Mouse (Mus musculus) midbrain, embryonic 13.5 days (tissue): Measurements from ENCODE around the gene Hibadh. TPM values are rescaled to one million over a fixed set of nuclear protein-coding genes. Genes with fewer than 3 reads are reported as not detected.
"Not testable (repeated sequence)": the region's sequence is repeated elsewhere in the genome, so short reads cannot be mapped to it uniquely, and the experiment has no call there.

Experiments used
- ATAC-seq: fragments of 200-750 bp; cut with Nextera tagmentation; 2 replicates; pipeline ENCODE4 v1.8.0; 2017; ENCODE audit warnings: mild to moderate bottlenecking, moderate TSS enrichment, moderate library complexity
- H3K27ac ChIP-seq: fragments of 300-500 bp; sonication (generic); 2 replicates; pipeline ENCODE4 v1.5.1; 2015; ENCODE audit warnings: inconsistent platforms, mild to moderate bottlenecking, moderate library complexity
- H3K27me3 ChIP-seq: fragments of 300-500 bp; sonication (generic); 2 replicates; pipeline ENCODE4 v1.6.1; 2015; ENCODE audit warnings: mild to moderate bottlenecking, inconsistent platforms
- H3K36me3 ChIP-seq: fragments of 300-500 bp; sonication (generic); 2 replicates; pipeline ENCODE4 v1.6.1; 2015; ENCODE audit warnings: mild to moderate bottlenecking, inconsistent platforms
- H3K4me1 ChIP-seq: fragments of 300-500 bp; sonication (generic); replicated peaks from 2 replicates; pipeline ENCODE4 v1.6.1; 2015; ENCODE audit warnings: inconsistent platforms
- H3K4me2 ChIP-seq: fragments of 300-500 bp; sonication (generic); replicated peaks from 2 replicates; pipeline ENCODE4 v1.6.1; 2015; ENCODE audit warnings: moderate library complexity, mild to moderate bottlenecking, inconsistent platforms
- H3K4me3 ChIP-seq: fragments of 300-500 bp; sonication (generic); replicated peaks from 2 replicates; pipeline ENCODE4 v1.5.1; 2015; ENCODE audit warnings: mild to moderate bottlenecking, inconsistent platforms
- H3K9ac ChIP-seq: fragments of 300-500 bp; sonication (generic); replicated peaks from 2 replicates; pipeline ENCODE4 v1.6.1; 2015; ENCODE audit warnings: mild to moderate bottlenecking, inconsistent platforms
- H3K9me3 ChIP-seq: fragments of 300-500 bp; sonication (generic); 2 replicates; pipeline ENCODE4 v1.6.1; 2016; ENCODE audit warnings: mild to moderate bottlenecking, inconsistent platforms
- WGBS: fragments of 180-500 bp; shearing (Covaris S2); methylation state at CpG from one replicate; pipeline ENCODE4 v1.1.7; 2015; 5-methylcytosine and 5-hydroxymethylcytosine counted together
- polyA plus RNA-seq: library from polyadenylated mRNA; unstranded; fragments of >200 nt; fragmentation: Nextera tagmentation; extraction: Ambion mirVana; gene quantifications from 2 replicates; pipeline ENCODE4 v1.2.1, GENCODE M21; 2015

Hibadh gene
- polyA plus RNA-seq: 54.1 and 55.0 TPM in 2 replicates

- H3K4me2 ChIP-seq: peak within 1 kb of the TSS; percentile 70
- no peaks in the 10 kb centered on the region for H3K36me3 ChIP-seq
- H3K27ac ChIP-seq: peak within 1 kb of the TSS; percentile 51
- peaks cover 14% of the 10 kb centered on the region for H3K4me1 ChIP-seq
- ATAC-seq: peak; percentile 100
- no peaks in the 10 kb centered on the region for H3K27me3 ChIP-seq
- under 1% methylated on average over 34 of the region's 34 CpGs for WGBS
- H3K9me3 ChIP-seq: no peaks in the 10 kb centered on the region
- peak within 1 kb of the TSS; percentile 76 for H3K9ac ChIP-seq
- peak within 1 kb of the TSS; percentile 65 for H3K4me3 ChIP-seq
These were observed at the start of gene Hibadh for GRCm38 (mm10) chr6:52640224-52640712. Gene Hibadh, minus strand, starts transcription at chr6:52640389.

- no peak overlapping the region for H3K4me2 ChIP-seq
- no peaks in the 10 kb centered on the region for H3K36me3 ChIP-seq
- WGBS: 71% methylated on average over 5 of the region's 5 CpGs
- H3K9me3 ChIP-seq: no peaks in the 10 kb centered on the region
- H3K4me1 ChIP-seq: no peaks in the 10 kb centered on the region
- no peaks in the 10 kb centered on the region for H3K27me3 ChIP-seq
- no peak overlapping the region for H3K4me3 ChIP-seq
- no peak overlapping the region for H3K27ac ChIP-seq
- no peak for ATAC-seq
- H3K9ac ChIP-seq: no peak overlapping the region
These were observed 46.8 kb upstream of the Hibadh start for GRCm38 (mm10) chr6:52686901-52687500.

DNA sequence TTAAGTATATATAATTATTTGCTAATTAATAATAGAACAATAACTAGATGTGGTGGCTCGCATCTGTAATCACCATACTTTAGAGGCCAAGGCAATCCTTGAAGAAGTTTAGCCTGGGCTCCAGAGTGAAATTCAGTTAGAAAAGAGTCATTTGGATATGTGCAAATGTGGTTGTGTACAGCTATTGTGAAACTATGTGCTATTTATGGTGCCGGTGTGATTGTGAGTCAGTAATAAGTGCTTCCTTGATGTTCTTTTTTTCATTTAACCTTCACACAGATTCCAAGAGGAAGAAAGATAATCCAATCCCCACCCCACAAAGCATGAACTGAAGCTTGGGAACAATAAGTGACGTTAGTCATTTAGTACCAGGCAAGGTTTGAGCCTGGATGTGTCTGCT is 42.4 kb upstream of the Hibadh start:
- Histone ChIP-seq H3K4me1 (no peaks in the 10 kb centered on the region), H3K27me3 (no peaks in the 10 kb centered on the region), H3K27ac (no peak overlapping the region), H3K36me3 (no peaks in the 10 kb centered on the region), H3K9me3 (no peaks in the 10 kb centered on the region), H3K4me3 (no peak overlapping the region), H3K9ac (no peak overlapping the region), H3K4me2 (no peak overlapping the region)
- ATAC-seq: no peak
- WGBS: 88% methylated on average over 3 of the region's 3 CpGs

DNA sequence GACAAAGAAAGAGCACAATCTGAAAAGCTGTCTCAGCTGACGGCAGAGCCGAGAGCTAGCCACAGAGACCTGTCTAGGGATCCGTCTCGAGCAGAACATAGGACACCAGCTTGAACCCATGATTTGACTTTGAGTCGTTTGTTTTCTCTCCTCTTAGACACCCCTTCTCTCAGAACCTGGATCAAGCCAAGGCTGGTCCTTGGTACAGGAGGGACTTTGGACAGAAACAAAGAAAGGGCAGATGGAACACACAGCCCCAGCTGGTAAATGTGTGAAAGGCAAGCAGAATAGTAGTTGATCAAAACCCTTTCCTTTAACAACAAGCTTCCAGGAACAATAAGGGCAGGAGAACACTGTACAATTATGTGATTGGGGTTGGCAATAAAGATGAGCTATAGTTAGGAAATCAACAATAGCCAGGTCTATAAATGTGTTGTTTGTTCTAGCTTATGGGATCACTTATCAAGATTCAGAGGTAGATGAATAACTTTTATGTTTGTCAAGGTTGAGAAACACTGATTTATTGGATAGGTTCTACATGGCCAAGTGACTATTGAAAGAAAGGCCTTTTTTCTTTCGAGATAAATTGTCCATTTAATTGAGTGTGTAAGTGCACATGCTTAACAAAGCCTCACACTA is 41.8 kb upstream of the Hibadh start:
- Histone ChIP-seq H3K9ac (no peak overlapping the region), H3K4me1 (no peaks in the 10 kb centered on the region), H3K9me3 (no peaks in the 10 kb centered on the region), H3K27ac (no peak overlapping the region), H3K36me3 (no peaks in the 10 kb centered on the region), H3K4me2 (no peak overlapping the region), H3K4me3 (no peak overlapping the region), H3K27me3 (no peaks in the 10 kb centered on the region)
- no peak for ATAC-seq
- 80% methylated on average over 6 of the region's 6 CpGs for WGBS

DNA sequence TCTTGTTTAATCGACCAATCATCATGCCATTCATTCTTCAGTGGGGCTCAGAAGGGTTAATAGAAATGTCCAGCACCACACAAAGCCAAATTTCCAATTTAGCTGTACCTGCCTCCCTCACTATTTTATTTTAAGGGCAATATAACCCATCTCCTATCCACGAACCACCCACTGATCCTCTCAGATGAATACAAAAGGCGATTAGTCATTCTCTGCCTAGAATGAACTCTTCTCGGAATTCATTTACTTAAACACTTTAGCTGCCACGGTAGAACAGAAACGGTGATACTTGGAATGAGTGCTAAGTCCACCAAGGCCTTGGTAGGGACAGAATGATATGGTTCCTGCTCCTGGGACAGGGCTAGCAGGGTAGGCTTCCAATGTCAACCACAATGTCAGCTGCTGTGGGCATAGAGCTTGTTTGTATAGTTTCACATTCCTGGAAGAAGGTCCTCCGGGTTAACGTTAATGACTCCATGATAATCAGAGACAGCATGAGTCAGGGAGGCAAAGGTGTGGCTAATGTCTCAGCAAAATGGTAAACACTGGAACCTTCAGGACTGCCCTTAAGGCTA is 40.4 kb upstream of the Hibadh start:
- Histone ChIP-seq H3K9ac (no peak overlapping the region), H3K4me2 (no peak overlapping the region), H3K9me3 (no peaks in the 10 kb centered on the region), H3K4me3 (no peak overlapping the region), H3K36me3 (no peaks in the 10 kb centered on the region), H3K27me3 (no peaks in the 10 kb centered on the region), H3K4me1 (no peaks in the 10 kb centered on the region), H3K27ac (no peak overlapping the region)
- WGBS: 60% methylated on average over 8 of the region's 8 CpGs
- ATAC-seq: no peak

DNA sequence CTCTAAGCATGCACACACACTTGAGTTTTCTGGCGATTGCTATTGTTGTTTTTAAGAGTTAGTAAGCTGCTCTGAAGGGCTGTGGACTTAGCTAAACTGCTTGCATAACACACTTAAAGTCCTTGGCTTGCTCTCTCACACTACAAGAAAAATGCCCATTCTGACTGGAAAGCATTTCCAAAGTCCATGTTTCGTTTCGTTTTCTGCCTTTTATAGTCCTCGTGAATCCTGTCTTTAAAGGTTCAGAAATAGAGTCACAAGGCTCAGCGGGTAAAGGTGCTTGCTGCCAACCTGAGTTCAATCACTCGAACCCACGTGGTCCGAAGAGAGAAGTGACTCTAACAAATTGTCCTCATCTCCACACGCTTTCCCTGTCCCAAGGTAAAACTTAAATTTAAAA is 39.4 kb upstream of the Hibadh start:
- Histone ChIP-seq H3K4me3 (no peak overlapping the region), H3K27ac (no peak overlapping the region), H3K36me3 (no peaks in the 10 kb centered on the region), H3K4me1 (no peaks in the 10 kb centered on the region), H3K27me3 (no peaks in the 10 kb centered on the region), H3K9ac (no peak overlapping the region), H3K9me3 (no peaks in the 10 kb centered on the region), H3K4me2 (no peak overlapping the region)
- WGBS: 86% methylated on average over 9 of the region's 9 CpGs
- ATAC-seq: no peak

DNA sequence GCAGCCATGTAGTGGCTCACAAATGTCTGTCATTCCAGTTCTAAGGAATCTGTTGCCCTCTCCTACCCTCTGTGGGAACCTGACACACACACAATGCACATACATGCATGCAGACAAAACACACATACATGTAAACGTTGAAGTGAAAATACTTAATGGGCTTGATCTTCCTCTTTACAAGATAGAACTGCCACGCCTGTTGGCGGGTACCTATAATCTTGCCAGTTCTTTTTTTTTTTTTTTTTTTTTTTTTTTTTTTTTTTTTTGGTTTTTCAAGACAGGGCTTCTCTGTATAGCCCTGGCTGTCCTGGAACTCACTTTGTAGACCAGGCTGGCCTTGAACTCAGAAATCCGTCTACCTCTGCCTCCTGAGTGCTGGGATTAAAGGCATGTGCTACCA is 37.3 kb upstream of the Hibadh start:
- not testable (repeated sequence) for H3K4me1 ChIP-seq, H3K9ac ChIP-seq, ATAC-seq, H3K27ac ChIP-seq, H3K9me3 ChIP-seq, H3K4me3 ChIP-seq, H3K36me3 ChIP-seq, H3K4me2 ChIP-seq, H3K27me3 ChIP-seq
- 85% methylated on average over 4 of the region's 4 CpGs for WGBS

GRCm38 (mm10) chr6:52675222-52675921 is 35.2 kb upstream of the Hibadh start:
- 73% methylated on average over 4 of the region's 4 CpGs for WGBS

GRCm38 (mm10) chr6:52674541-52674940 is 34.4 kb upstream of the Hibadh start:
- Histone ChIP-seq H3K36me3 (no peaks in the 10 kb centered on the region), H3K27me3 (no peaks in the 10 kb centered on the region), H3K4me1 (no peaks in the 10 kb centered on the region), H3K4me3 (no peak overlapping the region), H3K4me2 (no peak overlapping the region), H3K9ac (no peak overlapping the region), H3K27ac (no peak overlapping the region), H3K9me3 (no peaks in the 10 kb centered on the region)
- WGBS: 82% methylated on average over 12 of the region's 12 CpGs
- no peak for ATAC-seq

More at GRCm38 (mm10) chr6:52675222-52675921, 35.2 kb upstream of the Hibadh start:
- no peak for ATAC-seq
- Histone ChIP-seq H3K36me3 (no peaks in the 10 kb centered on the region), H3K4me1 (no peaks in the 10 kb centered on the region), H3K27me3 (no peaks in the 10 kb centered on the region), H3K4me3 (no peak overlapping the region), H3K9me3 (no peaks in the 10 kb centered on the region), H3K9ac (no peak overlapping the region), H3K4me2 (no peak overlapping the region), H3K27ac (no peak overlapping the region)

DNA sequence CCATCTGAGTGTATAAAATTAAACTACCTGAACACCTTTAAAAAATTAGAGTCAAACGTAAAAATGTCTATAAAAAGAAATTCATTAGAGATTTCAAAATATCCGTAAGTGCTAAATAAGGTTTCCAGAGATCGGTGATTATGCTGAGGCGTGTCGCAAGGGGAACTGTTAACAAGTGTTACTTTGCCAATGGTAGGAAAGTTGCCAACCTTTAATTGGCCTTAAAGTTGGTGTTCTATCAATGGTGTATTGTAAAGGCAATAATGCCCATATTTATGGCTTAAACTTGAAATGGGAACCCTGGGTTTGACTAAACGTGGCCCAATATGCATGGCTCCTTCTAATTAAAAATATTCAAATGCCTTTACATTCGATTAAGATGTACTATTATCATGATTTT is 33.5 kb upstream of the Hibadh start:
- Histone ChIP-seq H3K9me3 (no peaks in the 10 kb centered on the region), H3K27ac (no peak overlapping the region), H3K36me3 (no peaks in the 10 kb centered on the region), H3K4me2 (no peak overlapping the region), H3K27me3 (no peaks in the 10 kb centered on the region), H3K9ac (no peak overlapping the region), H3K4me3 (no peak overlapping the region), H3K4me1 (no peaks in the 10 kb centered on the region)
- ATAC-seq: no peak
- WGBS: 89% methylated on average over 7 of the region's 7 CpGs

GRCm38 (mm10) chr6:52672539-52672938 is 32.4 kb upstream of the Hibadh start:
- WGBS: 77% methylated on average over 2 of the region's 2 CpGs
- Histone ChIP-seq H3K4me2 (no peak overlapping the region), H3K27ac (no peak overlapping the region), H3K27me3 (no peaks in the 10 kb centered on the region), H3K9ac (no peak overlapping the region), H3K36me3 (no peaks in the 10 kb centered on the region), H3K4me1 (no peaks in the 10 kb centered on the region), H3K4me3 (no peak overlapping the region), H3K9me3 (no peaks in the 10 kb centered on the region)
- ATAC-seq: no peak

- H3K4me1 ChIP-seq: no peaks in the 10 kb centered on the region
- no peaks in the 10 kb centered on the region for H3K36me3 ChIP-seq
- no peak overlapping the region for H3K4me2 ChIP-seq
- H3K9me3 ChIP-seq: no peaks in the 10 kb centered on the region
- 93% methylated on average over 8 of the region's 8 CpGs for WGBS
- no peak overlapping the region for H3K4me3 ChIP-seq
- ATAC-seq: no peak
- no peak overlapping the region for H3K9ac ChIP-seq
- no peaks in the 10 kb centered on the region for H3K27me3 ChIP-seq
- H3K27ac ChIP-seq: no peak overlapping the region
These were observed 31.6 kb upstream of the Hibadh start for GRCm38 (mm10) chr6:52671791-52672190.
